In genomic region chr1:150759476-150760079, GRCm38 (mm10) we compare ENCODE assay signal across 7 mouse cellular contexts.
A peak's percentile ranks its signal among the peaks of the same experiment; 100 is the strongest.
DNase-seq lines count a peak whose midpoint lies in the region; ATAC-seq and TF ChIP-seq lines count a peak whose summit lies in the region.

No protein-coding gene starts in this region.

- no peak overlapping the region for H3K4me3 ChIP-seq in liver, adult 2 months (ENCODE audit: insufficient read depth, low read depth, low read length)
- H3K4me3 ChIP-seq in liver, embryonic 12.5 days = no peak overlapping the region
- no peak overlapping the region for H3K4me3 ChIP-seq in heart, adult 2 months
- no peak overlapping the region for H3K4me3 ChIP-seq in stomach, embryonic 15.5 days (replicated peaks)

- no peak overlapping the region for H3K27ac ChIP-seq in liver, adult 2 months (replicated peaks; ENCODE audit: insufficient read depth, low read depth, low read length)
- H3K27ac ChIP-seq in liver, embryonic 12.5 days = no peak overlapping the region
- peak overlapping the region; percentile 4; the same call in 1 of the 2 replicates for H3K27ac ChIP-seq in heart, adult 2 months
- no peak overlapping the region for H3K27ac ChIP-seq in stomach, embryonic 15.5 days

- no peak for ATAC-seq in liver, embryonic 12.5 days
- ATAC-seq in stomach, embryonic 15.5 days (ENCODE audit: insufficient read depth, low FRiP score, low read depth) = peak; percentile 66; the same call in 1 of the 2 replicates

- DNase-seq in liver, adult 2 months (ENCODE audit: extremely low read depth, low read depth, low spot score) = peak; percentile 4
- peak; percentile 65 to 71 for DNase-seq in heart, adult 2 months
- DNase-seq in kidney, postnatal 10 days = peak; percentile 70
- no peak for DNase-seq in spleen, adult 18-20 months
- DNase-seq in cerebellum, adult 8-10 months = no peak

- TF ChIP-seq CTCF in liver, adult 2 months (IDR thresholded peaks at IDR 0.05; ENCODE audit: low read depth, low read length) = no peak
- TF ChIP-seq CTCF in heart, adult 2 months (IDR thresholded peaks at IDR 0.05) = no peak

- H3K36me3 ChIP-seq in liver, adult 2 months (ENCODE audit: control insufficient read depth, insufficient read depth, low read length) = no peaks in the 10 kb centered on the region
- no peaks in the 10 kb centered on the region for H3K36me3 ChIP-seq in liver, embryonic 12.5 days
- H3K36me3 ChIP-seq in heart, adult 2 months (ENCODE audit: control insufficient read depth, insufficient read depth, low read length) = peaks cover 13% of the 10 kb centered on the region
- H3K36me3 ChIP-seq in stomach, embryonic 15.5 days = no peaks in the 10 kb centered on the region

- H3K27me3 ChIP-seq in liver, adult 2 months (ENCODE audit: control insufficient read depth, insufficient read depth, low read length) = no peaks in the 10 kb centered on the region
- no peaks in the 10 kb centered on the region for H3K27me3 ChIP-seq in liver, embryonic 12.5 days (replicated peaks)
- no peaks in the 10 kb centered on the region; the same call in 1 of the 2 replicates for H3K27me3 ChIP-seq in heart, adult 2 months (ENCODE audit: control insufficient read depth, insufficient read depth, low read length)
- H3K27me3 ChIP-seq in stomach, embryonic 15.5 days (replicated peaks) = no peaks in the 10 kb centered on the region

- H3K4me2 ChIP-seq in liver, embryonic 12.5 days = no peak overlapping the region
- no peak overlapping the region for H3K4me2 ChIP-seq in stomach, embryonic 15.5 days

- no peaks in the 10 kb centered on the region for H3K9me3 ChIP-seq in liver, embryonic 12.5 days (replicated peaks)
- H3K9me3 ChIP-seq in stomach, embryonic 15.5 days = no peaks in the 10 kb centered on the region

- TF ChIP-seq POLR2A in liver, adult 2 months (IDR thresholded peaks at IDR 0.05; ENCODE audit: extremely low read depth, insufficient read depth, low read length) = no peak
- TF ChIP-seq POLR2A in heart, adult 2 months (IDR thresholded peaks at IDR 0.05; ENCODE audit: insufficient read depth, low read depth, low read length) = peak; percentile 43; the same call in 1 of the 2 replicates

- intact Hi-C loops in heart, adult 2 months (cut with DNase I) = no loop called here

- H3K4me1 ChIP-seq in liver, adult 2 months (ENCODE audit: control insufficient read depth, insufficient read depth, low read length) = no peaks in the 10 kb centered on the region
- H3K4me1 ChIP-seq in liver, embryonic 12.5 days = no peaks in the 10 kb centered on the region
- H3K4me1 ChIP-seq in heart, adult 2 months (ENCODE audit: control insufficient read depth, insufficient read depth, low read length) = peaks cover 6% of the 10 kb centered on the region
- H3K4me1 ChIP-seq in stomach, embryonic 15.5 days = no peaks in the 10 kb centered on the region

- TF ChIP-seq EP300 in heart, adult 2 months (IDR thresholded peaks at IDR 0.05; ENCODE audit: insufficient read depth, low read depth, low read length) = peak; percentile 63; the same call in 1 of the 2 replicates

- H3K79me2 ChIP-seq in liver, adult 2 months (ENCODE audit: control insufficient read depth, insufficient read depth, low read length) = no peaks in the 10 kb centered on the region
- no peaks in the 10 kb centered on the region for H3K79me2 ChIP-seq in heart, adult 2 months (replicated peaks; ENCODE audit: control insufficient read depth, insufficient read depth, low read length)

- no peak overlapping the region for H3K9ac ChIP-seq in liver, adult 2 months (ENCODE audit: low read depth, low read length)
- no peak overlapping the region for H3K9ac ChIP-seq in liver, embryonic 12.5 days
- H3K9ac ChIP-seq in heart, adult 2 months (ENCODE audit: low read depth, low read length) = no peak overlapping the region
- no peak overlapping the region for H3K9ac ChIP-seq in stomach, embryonic 15.5 days

- WGBS in liver, adult 2 months = 46% methylated on average over 2 of the region's 2 CpGs
- 7% methylated on average over 2 of the region's 2 CpGs for WGBS in liver, embryonic 12.5 days (ENCODE audit: insufficient replicate concordance)
- WGBS in heart, adult 2 months = 6% methylated on average over 2 of the region's 2 CpGs
- WGBS in stomach, embryonic 15.5 days = 24% methylated on average over 2 of the region's 2 CpGs

Comparison
In these comparisons a context has a peak if more than half of its experiments do, and no peak if none do; other contexts are left out.
1. DNase-seq: peak in liver, adult 2 months (single experiment), heart, adult 2 months (2 of 2) and kidney, postnatal 10 days (single experiment); none in spleen, adult 18-20 months (0 of 2) and cerebellum, adult 8-10 months (single experiment).